Mouse (Mus musculus) gastrocnemius, adult 2 months (tissue): ENCODE data around the gene Hdac4. TPM values are rescaled to one million over a fixed set of nuclear protein-coding genes. Genes with fewer than 3 reads are reported as not detected.

Experiments used
- DNase-seq: peaks from one replicate; pipeline ENCODE4 v3.0.0; 2022
- H3K27ac ChIP-seq: fragments of 200-600 bp; 2 replicates; pipeline ENCODE4 v1.8.1; 2022; ENCODE audit warnings: mild to moderate bottlenecking
- H3K4me3 ChIP-seq: fragments of 200-600 bp; 2 replicates; pipeline ENCODE4 v1.8.1; 2022; ENCODE audit warnings: mild to moderate bottlenecking, moderate library complexity
- CTCF ChIP-seq: fragments of 200-600 bp; IDR thresholded peaks from 2 replicates; pipeline ENCODE4 v1.8.1; 2022; ENCODE audit warnings: antibody characterized with exemption, mild to moderate bottlenecking, moderate library complexity
- intact Hi-C: fragments of 180-260 bp; cut with DNase I; formaldehyde crosslinking; loops from one replicate; pipeline ENCODE4 v1.15.1; 2025
- total RNA-seq, 2 experiments: library from RNA; stranded (reverse); gene quantifications; 2 replicates each; pipeline ENCODE4 v1.2.3; 2021

Hdac4 gene
- total RNA-seq, 2 experiments from 2014 or later: 41.8 to 66.3 TPM

GRCm38 (mm10) chr1:92116169-92116568, 79.3 kb downstream of the Hdac4 start:
- peak; percentile 67 for DNase-seq
- Histone ChIP-seq H3K4me3 (no peak overlapping the region), H3K27ac (peak overlapping the region; percentile 96)
- TF ChIP-seq CTCF: peak; percentile 12; the same call in 1 of the 2 replicates
- intact Hi-C loops: loop anchor here (5.0 to 10.0 kb wide), 2 partner anchors 59 to 231 kb away; no protein-coding TSS in a partner anchor

GRCm38 (mm10) chr1:92114091-92114490, 81.4 kb downstream of the Hdac4 start:
- intact Hi-C loops: loop anchor here (10.0 kb wide), 1 partner anchor 61 kb away; no protein-coding TSS in a partner anchor
- DNase-seq: no peak
- no peak overlapping the region for H3K4me3 ChIP-seq
- H3K27ac ChIP-seq: peak overlapping the region; percentile 96
- no peak for TF ChIP-seq CTCF

- peak; percentile 10; the same call in 1 of the 2 replicates for TF ChIP-seq CTCF
- DNase-seq: peak; percentile 46
- Histone ChIP-seq H3K27ac (peak overlapping the region; percentile 96), H3K4me3 (peak overlapping the region; percentile 74)
- intact Hi-C loops: loop anchor here (10.0 kb wide), 1 partner anchor 61 kb away; no protein-coding TSS in a partner anchor
Measured at GRCm38 (mm10) chr1:92113243-92114009, 82.1 kb downstream of the Hdac4 start.

GRCm38 (mm10) chr1:92112591-92112990, 82.9 kb downstream of the Hdac4 start:
- no peak for TF ChIP-seq CTCF
- H3K4me3 ChIP-seq: peak overlapping the region; percentile 74
- intact Hi-C loops: loop anchor here (10.0 kb wide), 1 partner anchor 62 kb away; no protein-coding TSS in a partner anchor
- peak; percentile 19 for DNase-seq
- H3K27ac ChIP-seq: peak overlapping the region; percentile 96

- peak; percentile 57 for DNase-seq
- intact Hi-C loops: loop anchor here (10.0 kb wide), 1 partner anchor 63 kb away; no protein-coding TSS in a partner anchor
- H3K4me3 ChIP-seq: peak overlapping the region; percentile 74
- no peak for TF ChIP-seq CTCF
- peak overlapping the region; percentile 96 for H3K27ac ChIP-seq
Measured at GRCm38 (mm10) chr1:92111551-92111950, 83.9 kb downstream of the Hdac4 start.

- Histone ChIP-seq H3K4me3 (peak overlapping the region; percentile 74), H3K27ac (peak overlapping the region; percentile 96)
- no peak for TF ChIP-seq CTCF
- intact Hi-C loops: loop anchor here (10.0 kb wide), 1 partner anchor 64 kb away; no protein-coding TSS in a partner anchor
- peak; percentile 14 for DNase-seq
Measured at GRCm38 (mm10) chr1:92111026-92111425, 84.5 kb downstream of the Hdac4 start.

GRCm38 (mm10) chr1:92109221-92109620, 86.3 kb downstream of the Hdac4 start:
- TF ChIP-seq CTCF: no peak
- Histone ChIP-seq H3K4me3 (peak overlapping the region; percentile 74), H3K27ac (peak overlapping the region; percentile 96)
- peak; percentile 8 for DNase-seq
- intact Hi-C loops: no loop called here

GRCm38 (mm10) chr1:92108556-92108955, 86.9 kb downstream of the Hdac4 start:
- intact Hi-C loops: no loop called here
- H3K4me3 ChIP-seq: peak overlapping the region; percentile 74
- peak overlapping the region; percentile 96 for H3K27ac ChIP-seq

GRCm38 (mm10) chr1:92107996-92108395, 87.5 kb downstream of the Hdac4 start:
- peak; percentile 24 for DNase-seq
- intact Hi-C loops: no loop called here
- H3K27ac ChIP-seq: peak overlapping the region; percentile 96
- peak overlapping the region; percentile 74 for H3K4me3 ChIP-seq
- TF ChIP-seq CTCF: no peak

More at GRCm38 (mm10) chr1:92108556-92108955, 86.9 kb downstream of the Hdac4 start:
- DNase-seq: peak; percentile 37
- no peak for TF ChIP-seq CTCF

- no peak for TF ChIP-seq CTCF
- H3K27ac ChIP-seq: peak overlapping the region; percentile 96
- peak overlapping the region; percentile 27 for H3K4me3 ChIP-seq
- no peak for DNase-seq
- intact Hi-C loops: no loop called here
Measured at GRCm38 (mm10) chr1:92107521-92107920, 88.0 kb downstream of the Hdac4 start.

GRCm38 (mm10) chr1:92106486-92107160, 88.9 kb downstream of the Hdac4 start:
- intact Hi-C loops: no loop called here
- DNase-seq: peak; percentile 14
- no peak for TF ChIP-seq CTCF
- H3K4me3 ChIP-seq: peak overlapping the region; percentile 15; the same call in 1 of the 2 replicates
- peak overlapping the region; percentile 96 for H3K27ac ChIP-seq

- H3K4me3 ChIP-seq: no peak overlapping the region
- intact Hi-C loops: loop anchor here (5.0 kb wide), 1 partner anchor 243 kb away; no protein-coding TSS in a partner anchor
- DNase-seq: peak; percentile 7
- H3K27ac ChIP-seq: peak overlapping the region; percentile 96
- TF ChIP-seq CTCF: no peak
Measured at GRCm38 (mm10) chr1:92104718-92105117, 90.8 kb downstream of the Hdac4 start.
